Mouse (Mus musculus) MEL (cell line): ENCODE data around the gene C1s2. TPM values are rescaled to one million over a fixed set of nuclear protein-coding genes. Genes with fewer than 3 reads are reported as not detected.

ENCODE experiments used
- DNase-seq: peaks from one replicate; pipeline ENCODE4 v3.0.0; 2011; ENCODE audit warnings: low read depth, low spot score
- H3K27ac ChIP-seq: 2 replicates; pipeline ENCODE4 v1.5.1; 2012; ENCODE audit warnings: low read depth, mild to moderate bottlenecking, control low read depth, low read length, moderate library complexity; ENCODE audit not compliant: control insufficient read depth
- H3K27me3 ChIP-seq, 2 experiments: fragments of 150-350 bp in 1 of 2; sonication (generic) in 1 of 2; 2 replicates each; pipeline ENCODE4 v1.6.1; 2012; ENCODE audit warnings: low read length in 2 of 2, mild to moderate bottlenecking in 2 of 2, improper control_type of control experiment in 1 of 2, moderate library complexity in 1 of 2; ENCODE audit not compliant: insufficient read depth in 2 of 2, control insufficient read depth in 1 of 2
- H3K36me3 ChIP-seq, 2 experiments: 2 replicates each; pipeline ENCODE4 v1.6.1; 2012 to 2014; ENCODE audit warnings: low read length in 2 of 2, improper control_type of control experiment in 1 of 2, inconsistent platforms in 1 of 2, mild to moderate bottlenecking in 1 of 2; ENCODE audit not compliant: insufficient read depth in 2 of 2, control insufficient read depth in 1 of 2
- H3K4me1 ChIP-seq, 2 experiments: fragments of 150-350 bp in 1 of 2; sonication (generic) in 1 of 2; 2 replicates each; pipeline ENCODE4 v1.6.1; 2012; ENCODE audit warnings: low read length in 2 of 2, improper control_type of control experiment in 1 of 2, mild to moderate bottlenecking in 1 of 2; ENCODE audit not compliant: insufficient read depth in 2 of 2, control insufficient read depth in 1 of 2
- H3K4me3 ChIP-seq, 2 experiments: fragments of 150-350 bp in 1 of 2; sonication (generic) in 1 of 2; 2 replicates each; pipeline ENCODE4 v1.5.1; 2012; ENCODE audit warnings: low read depth in 2 of 2, low read length in 2 of 2, mild to moderate bottlenecking in 2 of 2, moderate library complexity in 2 of 2, control low read depth in 1 of 2, improper control_type of control experiment in 1 of 2; ENCODE audit not compliant: control insufficient read depth in 1 of 2, insufficient read depth in 1 of 2
- H3K79me2 ChIP-seq: 2 replicates; pipeline ENCODE4 v1.6.1; 2012; ENCODE audit warnings: mild to moderate bottlenecking, low read length, moderate library complexity; ENCODE audit not compliant: control insufficient read depth, poor library complexity, insufficient read depth
- H3K9ac ChIP-seq: 2 replicates; pipeline ENCODE4 v1.6.1; 2012; ENCODE audit warnings: low read depth, mild to moderate bottlenecking, control low read depth, low read length, moderate library complexity; ENCODE audit not compliant: control insufficient read depth, poor library complexity, severe bottlenecking
- H3K9me3 ChIP-seq: fragments of 150-350 bp; sonication (generic); replicated peaks from 2 replicates; pipeline ENCODE4 v1.6.1; 2012; ENCODE audit warnings: mild to moderate bottlenecking, low read length, improper control_type of control experiment, moderate library complexity; ENCODE audit not compliant: insufficient read depth
- BHLHE40 ChIP-seq: IDR thresholded peaks from 2 replicates; pipeline ENCODE4 v1.6.1; 2012; ENCODE audit warnings: low read depth, mild to moderate bottlenecking, inconsistent platforms, low read length, improper control_type of control experiment, borderline replicate concordance
- CTCF ChIP-seq, 3 experiments: IDR thresholded peaks in 2 of 3; conservative IDR thresholded peaks in 1 of 3; 2 replicates each; pipeline ENCODE4 v1.5.1; 2011 to 2012; ENCODE audit warnings: low read length in 3 of 3, low read depth in 2 of 3, mild to moderate bottlenecking in 2 of 3, improper control_type of control experiment in 1 of 3, inconsistent platforms in 1 of 3, mixed read lengths in 1 of 3, moderate library complexity in 1 of 3; ENCODE audit not compliant: control insufficient read depth in 1 of 3, insufficient read depth in 1 of 3, poor library complexity in 1 of 3, severe bottlenecking in 1 of 3
- ELF1 ChIP-seq: IDR thresholded peaks from 2 replicates; pipeline ENCODE4 v1.6.1; 2014; ENCODE audit warnings: low read depth, mild to moderate bottlenecking, inconsistent platforms, low read length, improper control_type of control experiment, moderate library complexity
- EP300 ChIP-seq, 2 experiments: IDR thresholded peaks; 2 replicates each; pipeline ENCODE4 v1.6.1; 2011; ENCODE audit warnings: improper control_type of control experiment in 2 of 2, low read length in 2 of 2, low read depth in 1 of 2, mild to moderate bottlenecking in 1 of 2
- GABPA ChIP-seq: IDR thresholded peaks from 2 replicates; pipeline ENCODE4 v1.6.1; 2012; ENCODE audit warnings: low read depth, mild to moderate bottlenecking, inconsistent platforms, low read length, improper control_type of control experiment, moderate library complexity
- GATA1 ChIP-seq: IDR thresholded peaks from 2 replicates; pipeline ENCODE4 v1.6.1; 2011; ENCODE audit warnings: low read depth, low read length, improper control_type of control experiment
- HCFC1 ChIP-seq: IDR thresholded peaks from 2 replicates; pipeline ENCODE4 v1.6.1; 2012; ENCODE audit warnings: low read depth, mild to moderate bottlenecking, inconsistent platforms, low read length, improper control_type of control experiment, moderate library complexity
- KAT2A ChIP-seq: conservative IDR thresholded peaks from 2 replicates; pipeline ENCODE4 v1.6.1; 2012; ENCODE audit warnings: low read depth, low read length, improper control_type of control experiment, inconsistent platforms
- MAFK ChIP-seq: IDR thresholded peaks from 2 replicates; pipeline ENCODE4 v1.6.1; 2011; ENCODE audit warnings: low read depth, mild to moderate bottlenecking, low read length, improper control_type of control experiment, borderline replicate concordance
- MAZ ChIP-seq: IDR thresholded peaks from 2 replicates; pipeline ENCODE4 v1.6.1; 2012; ENCODE audit warnings: low read depth, mild to moderate bottlenecking, inconsistent platforms, low read length, improper control_type of control experiment
- MEF2A ChIP-seq: IDR thresholded peaks from 2 replicates; pipeline ENCODE4 v1.6.1; 2014; ENCODE audit warnings: low read depth, mild to moderate bottlenecking, inconsistent platforms, low read length, improper control_type of control experiment; ENCODE audit not compliant: poor library complexity, insufficient replicate concordance, severe bottlenecking; ENCODE audit errors: extremely low read depth
- MYC ChIP-seq: IDR thresholded peaks from 2 replicates; pipeline ENCODE4 v1.6.1; 2011; ENCODE audit warnings: low read depth, mild to moderate bottlenecking, low read length, improper control_type of control experiment, moderate library complexity
- NELFE ChIP-seq: IDR thresholded peaks from 2 replicates; pipeline ENCODE4 v1.6.1; 2011; ENCODE audit warnings: low read depth, low read length, improper control_type of control experiment
- POLR2AphosphoS2 ChIP-seq: IDR thresholded peaks from 2 replicates; pipeline ENCODE4 v1.6.1; 2011; ENCODE audit warnings: low read length, improper control_type of control experiment
- POLR2AphosphoS5 ChIP-seq: IDR thresholded peaks from 2 replicates; pipeline ENCODE4 v1.6.1; 2012; ENCODE audit warnings: low read depth, borderline replicate concordance, mild to moderate bottlenecking, inconsistent platforms, low read length, moderate library complexity, mixed read lengths
- RAD21 ChIP-seq: IDR thresholded peaks from 2 replicates; pipeline ENCODE4 v1.6.1; 2011; ENCODE audit warnings: mild to moderate bottlenecking, low read depth, low read length, improper control_type of control experiment
- RCOR1 ChIP-seq: IDR thresholded peaks from 2 replicates; pipeline ENCODE4 v1.6.1; 2012; ENCODE audit warnings: low read depth, mild to moderate bottlenecking, inconsistent platforms, low read length, improper control_type of control experiment
- SIN3A ChIP-seq: IDR thresholded peaks from 2 replicates; pipeline ENCODE4 v1.6.1; 2012; ENCODE audit warnings: low read length, improper control_type of control experiment, inconsistent platforms
- TBP ChIP-seq: IDR thresholded peaks from 2 replicates; pipeline ENCODE4 v1.8.0; 2011; ENCODE audit warnings: low read depth, low read length, improper control_type of control experiment
- USF1 ChIP-seq: IDR thresholded peaks from 2 replicates; pipeline ENCODE4 v1.6.1; 2014; ENCODE audit warnings: low read depth, mild to moderate bottlenecking, inconsistent platforms, low read length, improper control_type of control experiment, moderate library complexity
- USF2 ChIP-seq, 2 experiments: IDR thresholded peaks; 2 replicates each; pipeline ENCODE4 v1.6.1; 2011 to 2012; ENCODE audit warnings: improper control_type of control experiment in 2 of 2, low read length in 2 of 2, borderline replicate concordance in 1 of 2, inconsistent platforms in 1 of 2, low read depth in 1 of 2, mild to moderate bottlenecking in 1 of 2; ENCODE audit not compliant: insufficient read depth in 1 of 2
- ZMIZ1 ChIP-seq: IDR thresholded peaks from 2 replicates; pipeline ENCODE4 v1.6.1; 2012; ENCODE audit warnings: low read depth, mild to moderate bottlenecking, inconsistent platforms, low read length, improper control_type of control experiment, moderate library complexity
- ZNF384 ChIP-seq: IDR thresholded peaks from 2 replicates; pipeline ENCODE4 v1.6.1; 2012; ENCODE audit warnings: low read depth, mild to moderate bottlenecking, inconsistent platforms, low read length, improper control_type of control experiment
- polyA plus RNA-seq, 2 experiments: library from polyadenylated mRNA; stranded (reverse) in 1 of 2; unstranded in 1 of 2; fragments of >175 nt in 1 of 2; fragments of >200 nt in 1 of 2; gene quantifications; 2 replicates each; pipeline versions ENCODE4 v1.2.1 to v1.2.4; 2012; ENCODE audit warnings: low replicate concordance in 2 of 2, low read depth in 1 of 2; ENCODE audit not compliant: insufficient read length in 2 of 2, insufficient read depth in 1 of 2, missing spikeins in 1 of 2
- total RNA-seq: library from RNA; depleted of rRNA; stranded (reverse); fragments of 300-350 nt; gene quantifications from 2 replicates; pipeline ENCODE4 v1.2.3, GENCODE M21; 2012

The C1s2 gene
- total and polyA plus RNA-seq, 3 experiments, result 0.12 to 0.25 TPM; not detected in 1

DNA sequence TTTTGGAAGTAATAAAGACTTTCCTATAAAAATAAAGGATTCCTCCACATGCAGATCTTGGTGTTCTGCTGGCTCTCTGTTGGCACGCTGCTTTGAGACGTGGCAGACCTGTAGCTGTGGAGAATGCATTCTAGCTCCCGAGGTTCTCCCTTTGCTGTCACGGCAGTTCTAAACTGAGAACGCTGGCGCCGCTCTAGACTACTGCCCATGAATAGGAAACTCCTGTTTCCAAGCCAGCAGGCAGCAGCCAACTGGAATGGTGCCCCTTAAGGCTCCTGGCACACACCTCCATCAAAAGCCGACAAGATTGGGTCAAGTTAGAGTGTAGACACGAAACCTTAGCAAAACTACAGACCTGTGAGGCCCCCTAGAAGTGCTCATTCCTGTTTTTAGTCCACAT is 37.7 kb upstream of the C1s2 start:
- no peak for DNase-seq
- Histone ChIP-seq H3K27me3 (no peaks in the 10 kb centered on the region), H3K9me3 (no peaks in the 10 kb centered on the region), H3K4me3 (no peak overlapping the region), H3K79me2 (peaks cover 62% of the 10 kb centered on the region)
- TF ChIP-seq RAD21 (no peak), USF2 (IDR thresholded peaks at IDR 0.05; ENCODE audit: borderline replicate concordance in 1 of 2, insufficient read depth in 1 of 2, low read depth in 1 of 2, low read length in 2 of 2) (no peak), CTCF (IDR thresholded peaks at IDR 0.05 in 2 of 3, conservative IDR thresholded peaks at IDR 0.05 in 1 of 3; ENCODE audit: control insufficient read depth in 1 of 3, insufficient read depth in 1 of 3, low read depth in 2 of 3, low read length in 3 of 3, poor library complexity in 1 of 3, severe bottlenecking in 1 of 3) (no peak), MEF2A (no peak), TBP (no peak), MAZ (no peak), SIN3A (no peak), POLR2AphosphoS5 (no peak), POLR2AphosphoS2 (no peak), HCFC1 (no peak), USF1 (no peak), GABPA (no peak), BHLHE40 (no peak), MYC (no peak), GATA1 (no peak), RCOR1 (no peak), ELF1 (no peak), NELFE (no peak)
- TF ChIP-seq, all 39 proteins: peak for 0
- H3K27ac ChIP-seq, result no peak overlapping the region
- H3K36me3 ChIP-seq, result peaks cover 16 to 27% of the 10 kb centered on the region in 2 experiments
- H3K4me1 ChIP-seq, result peaks cover 7 to 18% of the 10 kb centered on the region in 2 experiments
- H3K9ac ChIP-seq, result no peak overlapping the region

DNA sequence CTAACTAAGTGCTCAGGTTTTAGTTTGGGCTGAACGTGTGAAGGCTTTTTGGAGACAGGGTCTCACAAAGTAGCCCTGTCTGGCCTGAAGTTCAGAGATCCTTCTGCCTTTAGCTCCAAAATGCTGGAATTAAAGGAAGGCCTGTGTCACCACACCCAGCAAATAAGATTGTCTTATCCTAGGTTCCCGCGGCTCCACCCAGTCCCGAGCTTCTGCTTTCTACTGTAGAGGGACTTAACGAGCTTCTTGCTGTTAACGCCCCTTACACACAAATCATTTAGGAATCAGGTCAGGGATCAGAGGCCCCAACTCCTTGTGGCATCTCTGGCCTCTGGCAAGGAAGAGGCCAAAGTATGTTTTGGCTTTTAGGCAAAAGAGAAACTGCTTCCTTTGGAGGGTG is 36.2 kb upstream of the C1s2 start:
- Histone ChIP-seq H3K36me3 (peaks cover 16 to 28% of the 10 kb centered on the region in 2 experiments), H3K27me3 (no peaks in the 10 kb centered on the region), H3K79me2 (peaks cover 65% of the 10 kb centered on the region), H3K27ac (peak overlapping the region; percentile 49), H3K4me3 (no peak overlapping the region), H3K9me3 (no peaks in the 10 kb centered on the region), H3K9ac (0 out of 2 replicates have a peak overlapping the region, but pooled peaks have one; percentile 17), H3K4me1 (peaks cover 7 to 18% of the 10 kb centered on the region in 2 experiments)
- peak; percentile 77 for DNase-seq
- TF ChIP-seq SIN3A (no peak), ZMIZ1 (no peak), BHLHE40 (no peak), NELFE (no peak), MYC (no peak), MAZ (no peak), MAFK (no peak), GATA1 (0 out of 2 replicates have a peak, but pooled peaks have one; percentile 27), RAD21 (no peak), KAT2A (no peak), EP300 (IDR thresholded peaks at IDR 0.05; ENCODE audit: low read depth in 1 of 2, low read length in 2 of 2) (peak in 1 of 2 experiments; percentile 43; a peak in 1 of 4 replicates), ZNF384 (no peak)
